Mouse (Mus musculus) cerebellum, adult 11 months (tissue): ENCODE data around the gene Sdk2.
A peak's percentile ranks its signal among the peaks of the same experiment; 100 is the strongest.

ENCODE experiments used
- DNase-seq: peaks from one replicate; pipeline ENCODE4 v3.0.0; 2022

The Sdk2 gene

DNA sequence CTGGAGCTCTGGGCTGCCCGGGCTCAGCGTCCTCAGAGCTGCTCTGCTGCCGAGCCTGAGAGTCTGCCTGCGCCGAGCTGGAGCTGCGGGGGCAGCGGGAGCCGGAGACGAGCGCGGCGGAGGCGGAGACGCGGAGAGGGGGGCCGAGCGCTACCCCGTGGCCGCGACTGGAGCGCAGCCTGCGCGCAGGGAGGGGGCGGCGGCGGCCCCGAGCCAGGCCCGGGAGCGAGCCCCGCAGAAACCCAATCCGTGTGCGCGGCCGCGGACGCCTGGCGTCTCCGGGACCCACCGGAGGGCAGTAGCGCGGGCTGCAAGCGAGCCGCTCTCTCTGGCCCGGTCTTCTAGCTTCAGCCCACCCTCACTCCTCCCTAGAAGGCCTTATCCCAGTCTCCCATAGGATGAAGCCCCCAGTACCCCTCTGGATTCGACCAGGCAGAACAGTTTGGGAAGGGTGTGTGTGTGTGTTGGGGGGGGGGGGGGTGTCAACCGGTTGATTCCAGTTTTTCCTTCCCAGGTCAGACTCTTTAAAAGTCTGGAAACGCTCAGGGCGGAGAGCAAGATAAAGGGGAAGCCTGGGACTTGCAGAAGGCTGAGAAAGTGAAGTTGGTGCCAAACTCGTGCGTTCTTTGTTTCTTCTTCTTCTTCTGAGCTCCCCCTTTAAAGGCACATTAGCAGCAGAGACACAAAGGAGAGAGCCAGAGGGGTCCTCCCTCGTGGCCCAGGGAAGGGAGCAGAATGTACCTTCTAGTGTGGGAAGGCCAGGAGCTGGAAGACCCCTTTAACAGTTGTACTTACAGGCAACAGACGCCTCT lies at the start of gene Sdk2:
Gene Sdk2 (minus strand): TSS at position 96 of the 812 bp plus-strand sequence.
- DNase-seq: peak; percentile 24

- DNase-seq: no peak
These were observed 48.2 kb upstream of the Sdk2 start for GRCm38 (mm10) chr11:114115077-114115476.

GRCm38 (mm10) chr11:114114674-114115073 lies 47.8 kb upstream of the Sdk2 start:
- no peak for DNase-seq

GRCm38 (mm10) chr11:114110851-114111250 lies 44.0 kb upstream of the Sdk2 start:
- no peak for DNase-seq

DNA sequence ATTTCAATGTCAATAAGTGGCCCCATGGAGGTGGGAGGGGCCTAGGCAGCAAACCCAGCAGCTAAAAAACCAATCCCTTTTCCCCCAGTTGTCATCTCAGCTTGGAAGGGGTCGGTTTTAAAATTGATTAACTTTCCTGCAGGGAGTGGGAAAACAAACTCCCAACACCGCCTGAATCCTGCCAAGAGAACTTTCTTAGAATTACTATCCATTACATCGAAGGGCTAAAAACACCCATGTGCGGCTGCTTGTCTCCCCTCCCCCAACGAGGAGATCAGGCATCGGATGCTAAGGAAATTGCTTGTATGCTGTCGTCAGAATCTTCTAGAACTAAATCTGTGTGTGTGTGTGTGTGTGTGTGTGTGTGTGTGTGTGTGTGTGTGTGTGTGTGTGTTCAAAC lies 26.8 kb upstream of the Sdk2 start:
- no peak for DNase-seq

GRCm38 (mm10) chr11:114093175-114093574 lies 26.3 kb upstream of the Sdk2 start:
- DNase-seq: no peak

DNA sequence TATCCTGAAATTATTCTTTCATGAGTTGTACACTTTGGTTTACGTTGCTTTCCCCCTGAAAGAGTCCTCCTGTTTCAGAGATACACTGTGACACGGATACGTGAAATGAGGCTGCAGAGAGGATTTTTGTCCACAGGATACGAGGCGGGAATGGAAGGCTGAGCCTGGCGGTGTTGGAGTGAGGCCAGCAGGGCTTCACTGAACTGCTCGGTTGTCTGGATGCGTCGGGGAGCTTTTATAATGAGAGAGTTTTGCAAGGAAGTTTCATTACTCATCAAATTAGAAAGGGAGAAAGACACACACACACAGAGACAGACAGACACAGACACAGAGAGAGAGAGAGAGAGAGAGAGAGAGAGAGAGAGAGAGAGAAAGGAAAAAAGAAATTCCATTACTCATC lies 13.8 kb upstream of the Sdk2 start:
- peak; percentile 47 for DNase-seq

GRCm38 (mm10) chr11:114072644-114073043 lies 5.8 kb upstream of the Sdk2 start:
- DNase-seq: no peak

DNA sequence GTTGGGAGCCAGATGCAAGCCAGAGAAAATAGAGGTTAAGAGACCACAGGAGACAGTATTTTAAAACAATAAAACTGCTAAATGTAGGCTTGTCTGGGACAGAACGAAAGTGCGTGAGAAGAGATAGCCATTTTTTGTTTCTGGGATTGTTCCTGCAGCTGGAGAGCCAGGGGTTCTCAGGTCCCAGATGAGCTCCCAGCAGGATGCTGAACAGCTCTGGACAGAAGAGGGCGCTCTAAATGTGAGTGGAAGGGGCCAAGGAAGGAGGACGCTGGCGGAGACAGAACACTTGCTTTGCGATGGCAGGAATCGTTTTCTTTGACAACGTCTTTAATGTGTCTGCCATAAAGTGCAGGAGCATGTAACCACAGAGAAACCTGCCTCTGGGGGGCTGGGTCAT lies 5.2 kb upstream of the Sdk2 start:
- DNase-seq: no peak

- no peak for DNase-seq
These were observed 4.0 kb upstream of the Sdk2 start for GRCm38 (mm10) chr11:114070881-114071280.

DNA sequence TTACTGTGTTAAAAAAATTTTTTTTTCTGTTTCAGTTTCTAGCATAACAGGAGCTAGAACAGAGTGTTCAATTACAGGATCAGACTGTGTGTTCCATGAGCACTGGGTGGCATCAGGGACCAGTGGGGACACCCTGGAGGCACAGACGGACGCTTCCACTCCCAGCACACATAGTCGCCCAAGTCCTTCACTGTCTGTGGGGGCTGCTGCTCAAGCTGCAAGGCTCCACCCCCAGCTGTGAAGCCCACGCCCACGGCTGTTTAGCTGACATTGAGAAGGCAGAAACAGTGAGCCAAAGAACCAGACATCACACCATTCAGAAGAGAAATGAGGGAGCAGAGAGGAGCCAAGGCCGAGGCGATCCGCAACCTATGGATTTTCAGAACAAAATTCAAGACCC lies 3.3 kb upstream of the Sdk2 start:
- no peak for DNase-seq

- DNase-seq: no peak
These were observed 1.5 kb upstream of the Sdk2 start for GRCm38 (mm10) chr11:114068390-114068789.

DNA sequence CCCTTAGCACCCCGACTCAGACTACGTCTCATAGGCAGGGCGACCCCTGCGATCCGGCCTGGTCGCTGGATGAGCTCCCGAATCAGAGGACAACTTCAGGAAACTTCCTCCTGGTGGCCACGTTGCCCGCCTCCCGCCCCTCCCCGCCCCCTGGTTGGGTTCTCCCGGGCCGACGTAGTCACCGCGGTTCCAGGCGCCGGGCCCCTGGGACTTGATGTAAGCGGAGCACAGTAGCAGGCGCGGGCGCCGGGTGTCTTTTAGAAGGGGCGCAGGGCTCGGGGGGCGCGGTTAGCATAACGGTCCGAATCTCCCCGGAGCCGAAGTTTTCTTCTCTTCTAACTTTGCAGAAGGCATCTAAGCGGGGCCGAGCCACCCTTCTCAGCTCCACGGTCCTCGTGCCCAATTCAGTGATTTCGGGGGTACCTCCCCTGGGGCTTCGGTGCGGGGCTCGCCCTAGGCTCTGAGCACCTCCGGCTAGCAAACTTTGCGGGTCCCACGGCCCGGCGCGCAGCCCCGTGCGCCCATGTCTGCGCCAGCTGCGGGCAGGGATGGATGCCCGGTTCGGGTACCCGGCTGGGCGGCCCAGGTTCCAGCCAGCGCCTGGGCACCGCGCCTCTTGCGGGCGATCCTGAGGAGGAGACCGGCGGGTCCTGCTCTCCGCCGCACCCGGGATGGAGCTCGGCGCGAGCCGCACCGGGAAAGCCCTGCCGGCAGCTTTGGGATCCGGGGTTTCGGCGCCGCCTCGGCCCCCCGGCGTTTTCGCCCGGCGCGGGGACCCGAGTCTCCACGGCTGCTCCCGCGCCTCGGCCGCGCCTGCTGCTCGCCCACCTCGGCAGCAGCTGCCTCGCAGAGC lies 522 bp downstream of the Sdk2 start:
- DNase-seq: no peak

- DNase-seq: no peak
These were observed 1.2 kb downstream of the Sdk2 start for GRCm38 (mm10) chr11:114065596-114065995.

DNA sequence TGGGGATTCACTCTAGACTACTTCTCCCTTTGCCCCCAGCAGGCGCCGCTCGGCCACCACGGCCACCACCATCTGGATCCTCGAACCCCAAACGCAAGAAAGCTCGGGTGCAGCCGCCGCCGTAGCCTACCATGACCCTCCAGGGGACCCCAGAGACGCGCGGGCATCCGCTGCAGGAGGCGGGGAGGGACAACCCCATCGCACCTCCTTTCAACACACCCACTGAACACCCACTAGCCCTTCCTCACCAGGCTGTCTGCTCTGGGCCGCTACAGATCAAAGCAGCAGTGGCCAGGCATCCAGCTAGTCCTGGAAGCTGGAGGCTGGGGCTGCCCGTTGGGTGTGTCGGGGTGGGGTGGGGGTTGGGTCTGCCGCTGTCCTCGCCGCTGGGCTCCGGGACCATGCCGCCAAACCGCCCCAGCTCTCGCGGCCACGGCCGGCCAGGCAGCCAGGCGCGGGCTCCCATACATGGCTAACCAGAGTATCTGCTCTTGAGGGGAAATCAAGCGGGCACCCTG lies 1.9 kb downstream of the Sdk2 start:
- DNase-seq: no peak

DNA sequence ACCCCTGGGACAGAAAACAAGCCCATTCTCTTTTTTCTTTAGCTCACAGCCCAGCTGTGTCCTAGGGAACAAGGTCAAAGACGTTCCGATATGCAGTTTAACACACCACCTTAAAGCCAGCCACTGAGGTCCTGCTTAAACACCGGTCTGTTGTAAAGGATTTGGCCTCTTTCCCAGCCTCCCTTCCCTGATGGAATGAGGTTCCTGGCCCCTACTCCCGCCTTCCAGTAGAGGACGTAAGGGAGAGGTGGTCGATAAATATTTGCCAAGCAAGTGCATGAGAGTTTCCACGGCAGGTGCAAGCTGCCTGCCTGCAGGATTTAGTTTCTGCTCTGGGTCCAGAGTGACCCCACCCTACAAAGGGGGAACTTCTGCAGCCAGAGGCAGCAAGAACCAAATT lies 4.9 kb downstream of the Sdk2 start:
- DNase-seq: no peak

- DNase-seq: no peak
These were observed 5.6 kb downstream of the Sdk2 start for GRCm38 (mm10) chr11:114061265-114061664.

DNA sequence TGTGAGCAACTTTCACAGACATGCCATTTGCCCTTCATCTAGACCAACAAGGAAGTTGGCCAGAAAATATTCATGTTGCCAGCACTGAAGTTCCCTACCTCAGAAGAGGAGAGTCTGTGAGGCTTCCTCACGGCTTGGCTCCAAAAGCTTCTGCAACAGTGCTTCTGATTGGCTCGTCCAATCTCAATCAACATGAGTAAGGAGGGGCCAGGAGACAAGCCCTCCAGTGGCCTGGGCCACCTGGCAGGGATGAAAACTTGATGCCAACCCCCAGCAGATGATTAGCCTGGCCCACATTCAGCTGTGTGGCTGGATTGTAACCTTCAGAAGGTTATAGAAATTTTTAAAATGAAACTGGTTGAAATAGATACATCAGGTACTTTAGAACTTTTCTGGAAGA lies 10.5 kb downstream of the Sdk2 start:
- DNase-seq: no peak

DNA sequence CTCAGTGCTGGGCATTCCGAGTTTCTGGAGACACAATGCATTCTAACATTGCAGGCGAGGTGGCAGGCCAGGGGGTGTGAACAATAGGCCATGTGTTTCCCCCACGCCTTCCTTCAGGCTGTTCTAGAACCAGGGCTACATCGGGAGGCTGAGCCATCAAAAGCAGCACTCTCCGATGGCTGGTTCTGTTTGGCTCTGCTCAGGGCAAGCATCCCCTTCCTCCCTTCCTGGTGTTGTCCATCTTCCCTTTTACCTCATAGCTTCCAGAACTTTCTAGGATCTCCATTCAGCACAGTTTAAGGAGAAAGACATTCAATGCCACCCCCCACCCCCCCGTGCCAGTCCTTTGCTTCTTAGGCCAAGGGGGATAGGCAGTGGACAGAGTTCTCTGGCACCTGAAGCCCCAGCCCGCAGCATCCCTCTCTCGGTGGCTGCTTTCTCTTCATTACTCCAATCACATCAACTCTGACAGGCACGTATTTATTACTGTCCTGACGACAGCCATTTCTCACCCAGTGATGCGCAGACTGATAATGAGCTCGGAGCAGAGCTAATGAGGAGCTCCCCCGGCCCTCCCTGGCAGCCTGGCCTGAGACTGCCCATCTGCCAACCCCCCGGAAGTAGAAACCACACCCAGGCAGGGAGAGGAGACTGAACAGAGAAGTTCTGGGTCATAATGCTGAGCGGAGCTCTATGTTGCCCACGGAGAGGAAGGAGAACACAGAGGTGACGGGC lies 12.1 kb downstream of the Sdk2 start:
- DNase-seq: no peak

- DNase-seq: no peak
These were observed 15.5 kb downstream of the Sdk2 start for GRCm38 (mm10) chr11:114051361-114051760.

GRCm38 (mm10) chr11:114050511-114050910 lies 16.3 kb downstream of the Sdk2 start:
- no peak for DNase-seq

DNA sequence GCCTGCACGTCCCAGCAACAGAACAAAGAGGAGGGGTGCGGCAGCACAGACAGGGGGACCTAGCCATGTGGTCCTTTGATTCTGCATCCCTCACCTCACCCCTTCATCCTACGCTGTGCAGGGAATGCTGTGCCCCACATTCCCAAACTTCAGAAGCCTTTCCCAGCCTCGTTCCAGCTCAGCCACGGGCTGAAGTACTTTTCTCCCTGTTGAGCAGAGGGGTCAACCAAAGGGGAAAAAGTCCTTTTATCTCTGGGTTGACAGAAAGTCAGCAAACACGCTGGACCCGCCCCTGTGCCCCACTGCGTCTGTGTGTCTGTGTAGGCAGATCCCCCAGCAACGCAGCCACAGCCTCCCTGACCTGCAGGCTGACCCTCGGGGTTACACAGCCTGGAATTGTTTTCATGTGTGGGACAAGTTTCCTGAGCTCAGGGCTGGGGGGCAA lies 18.9 kb downstream of the Sdk2 start:
- DNase-seq: no peak

- no peak for DNase-seq
These were observed 19.9 kb downstream of the Sdk2 start for GRCm38 (mm10) chr11:114046927-114047326.
